Mouse (Mus musculus) forebrain, embryonic 12.5 days (tissue): ENCODE data around the gene Ddx17. TPM values are rescaled to one million over a fixed set of nuclear protein-coding genes. Genes with fewer than 3 reads are reported as not detected.

ENCODE experiments used
- ATAC-seq: fragments of 200-750 bp; cut with Nextera tagmentation; 2 replicates; pipeline ENCODE4 v1.8.0; 2017; ENCODE audit warnings: moderate TSS enrichment; ENCODE audit not compliant: low FRiP score
- H3K27ac ChIP-seq: fragments of 300-500 bp; sonication (generic); 2 replicates; pipeline ENCODE4 v1.5.1; 2016; ENCODE audit warnings: mild to moderate bottlenecking
- H3K27me3 ChIP-seq: fragments of 300-500 bp; sonication (generic); 2 replicates; pipeline ENCODE4 v1.6.1; 2016; ENCODE audit warnings: mild to moderate bottlenecking
- H3K36me3 ChIP-seq: fragments of 300-500 bp; sonication (generic); replicated peaks from 2 replicates; pipeline ENCODE4 v1.6.1; 2016; ENCODE audit warnings: mild to moderate bottlenecking
- H3K4me1 ChIP-seq: fragments of 300-500 bp; sonication (generic); 2 replicates; pipeline ENCODE4 v1.6.1; 2016
- H3K4me2 ChIP-seq: fragments of 300-500 bp; sonication (generic); 2 replicates; pipeline ENCODE4 v1.6.1; 2016; ENCODE audit warnings: mild to moderate bottlenecking, moderate library complexity
- H3K4me3 ChIP-seq: fragments of 300-500 bp; sonication (generic); replicated peaks from 2 replicates; pipeline ENCODE4 v1.5.1; 2016; ENCODE audit warnings: mild to moderate bottlenecking
- H3K9ac ChIP-seq: fragments of 300-500 bp; sonication (generic); 2 replicates; pipeline ENCODE4 v1.6.1; 2016; ENCODE audit warnings: mild to moderate bottlenecking
- H3K9me3 ChIP-seq: fragments of 300-500 bp; sonication (generic); 2 replicates; pipeline ENCODE4 v1.6.1; 2016
- WGBS: fragments of 180-500 bp; shearing (Covaris S2); methylation state at CpG from one replicate; pipeline ENCODE4 v1.1.7; 2016; 5-methylcytosine and 5-hydroxymethylcytosine counted together
- polyA plus RNA-seq: library from polyadenylated mRNA; unstranded; fragments of >200 nt; fragmentation: Nextera tagmentation; extraction: Ambion mirVana; gene quantifications from 2 replicates; pipeline ENCODE4 v1.2.1, GENCODE M21; 2016

The Ddx17 gene
- polyA plus RNA-seq, 1 experiment from 2014 or later, result 76.2 TPM

DNA sequence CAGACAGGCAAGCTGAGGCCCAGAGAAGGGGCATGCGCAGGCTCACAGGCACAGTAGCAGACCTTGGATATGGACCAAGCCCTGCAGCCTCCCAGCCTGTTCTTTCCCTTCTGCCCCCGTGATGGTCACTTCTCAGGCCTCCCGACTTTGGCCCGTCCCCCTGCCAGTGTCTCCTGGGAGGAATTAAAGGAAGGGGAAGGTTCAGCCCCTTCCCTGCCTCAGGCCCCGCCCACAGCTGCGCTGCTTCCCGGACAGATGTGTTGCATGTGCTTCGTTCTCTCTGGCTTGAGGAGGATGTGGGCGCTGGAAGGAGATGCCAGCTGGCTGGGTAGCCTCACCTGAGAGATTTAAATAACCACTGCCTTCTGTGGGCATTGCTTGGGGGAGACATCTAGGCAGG lies 32.6 kb downstream of the Ddx17 start:
- Histone ChIP-seq H3K4me1 (peaks cover 35% of the 10 kb centered on the region), H3K4me3 (no peak overlapping the region), H3K9me3 (no peaks in the 10 kb centered on the region), H3K27ac (no peak overlapping the region), H3K36me3 (no peaks in the 10 kb centered on the region), H3K9ac (no peak overlapping the region), H3K4me2 (no peak overlapping the region), H3K27me3 (peaks cover 99% of the 10 kb centered on the region)
- ATAC-seq, result no peak
- WGBS, result 8% methylated on average over 9 of the region's 9 CpGs

DNA sequence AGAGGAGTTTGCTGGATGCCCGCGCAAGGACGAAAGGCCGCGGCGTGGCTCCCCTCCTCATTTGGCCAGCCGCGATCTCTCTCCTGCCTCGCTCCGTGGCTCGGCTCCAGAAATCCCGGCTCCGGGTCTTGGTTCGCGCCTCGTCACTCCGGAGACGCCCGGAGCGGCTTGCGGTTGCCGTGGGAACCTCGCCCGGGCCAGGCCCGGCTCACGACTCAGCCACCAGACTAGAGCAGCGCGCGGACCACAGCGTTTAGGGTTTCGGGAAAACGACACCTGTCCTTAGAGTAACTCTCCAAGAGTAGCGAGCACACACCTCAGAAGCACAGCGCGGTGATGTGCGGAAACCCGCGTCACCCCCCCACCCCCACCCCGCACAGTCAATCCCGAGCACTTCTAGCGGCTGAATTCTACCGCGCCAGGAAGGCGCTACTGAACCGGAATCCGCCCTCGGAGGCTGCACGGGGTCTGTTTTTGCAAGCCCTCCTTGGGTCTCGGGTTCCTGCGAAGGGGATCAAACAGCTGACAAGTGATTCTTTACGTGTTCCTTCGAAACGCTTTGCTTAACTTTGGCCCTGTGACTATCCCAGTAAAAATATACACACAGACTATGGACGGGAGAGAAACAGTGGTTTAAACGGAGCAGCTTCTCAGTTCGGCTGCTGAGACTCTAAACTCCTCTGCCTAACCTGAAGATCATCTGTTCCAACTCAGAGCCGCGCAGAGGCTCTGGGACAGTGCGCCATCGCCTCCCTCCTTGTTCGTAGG lies 34.8 kb downstream of the Ddx17 start:
- H3K4me2 ChIP-seq, result peak overlapping the region; percentile 79
- H3K27ac ChIP-seq, result no peak overlapping the region
- peak overlapping the region; percentile 44 for H3K4me3 ChIP-seq
- H3K4me1 ChIP-seq, result peaks cover 38% of the 10 kb centered on the region
- peak overlapping the region; percentile 48 for H3K9ac ChIP-seq
- peak; percentile 88 for ATAC-seq
- no peaks in the 10 kb centered on the region for H3K36me3 ChIP-seq
- WGBS, result under 1% methylated on average over 61 of the region's 61 CpGs
- H3K9me3 ChIP-seq, result no peaks in the 10 kb centered on the region
- H3K27me3 ChIP-seq, result peaks cover 99% of the 10 kb centered on the region

DNA sequence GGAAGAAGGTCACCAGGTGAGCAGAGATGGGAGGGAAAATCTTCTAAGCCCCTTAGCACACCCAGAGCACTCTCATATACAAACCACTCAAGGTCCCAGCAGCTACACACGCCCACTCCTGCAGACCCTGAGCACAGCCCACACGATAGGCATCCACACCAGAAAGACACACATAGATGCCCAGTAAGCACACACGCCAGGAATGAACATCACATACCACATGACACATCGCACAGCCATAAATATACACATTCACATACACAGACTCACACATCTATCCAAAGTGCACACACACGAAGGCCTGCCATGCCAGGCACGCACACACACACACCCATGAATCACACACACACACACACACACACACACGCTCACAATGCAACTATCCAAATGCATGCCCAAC lies 36.1 kb downstream of the Ddx17 start:
- Histone ChIP-seq H3K4me2 (no peak overlapping the region), H3K4me1 (peaks cover 36% of the 10 kb centered on the region), H3K36me3 (no peaks in the 10 kb centered on the region), H3K9me3 (no peaks in the 10 kb centered on the region), H3K4me3 (no peak overlapping the region), H3K27ac (no peak overlapping the region), H3K27me3 (peaks cover 98% of the 10 kb centered on the region), H3K9ac (no peak overlapping the region)
- ATAC-seq, result no peak
- WGBS, result 78% methylated on average over 7 of the region's 7 CpGs

DNA sequence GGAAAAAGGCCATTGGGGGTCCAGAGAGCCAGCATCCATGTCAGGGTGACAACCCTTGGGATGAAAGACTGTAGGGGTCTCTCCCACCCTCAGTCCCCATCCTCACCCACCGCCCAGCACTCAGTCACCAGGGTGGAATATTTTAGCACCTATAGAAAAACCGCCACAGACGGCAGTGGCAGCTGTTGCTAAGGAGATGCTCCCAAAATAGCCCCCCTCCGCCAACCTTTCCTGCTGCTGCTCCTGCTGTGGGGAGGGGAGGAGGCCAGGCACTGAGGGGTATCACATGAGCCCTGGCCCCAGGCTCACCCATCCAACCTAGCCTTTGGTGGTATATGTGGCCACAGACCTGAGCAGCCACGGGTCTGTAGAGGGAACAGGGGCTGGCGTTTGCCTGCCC lies 36.5 kb downstream of the Ddx17 start:
- Histone ChIP-seq H3K36me3 (no peaks in the 10 kb centered on the region), H3K4me1 (peaks cover 40% of the 10 kb centered on the region), H3K4me3 (no peak overlapping the region), H3K4me2 (no peak overlapping the region), H3K9ac (no peak overlapping the region), H3K27me3 (peaks cover 98% of the 10 kb centered on the region), H3K27ac (no peak overlapping the region), H3K9me3 (no peaks in the 10 kb centered on the region)
- no peak for ATAC-seq
- 34% methylated on average over 6 of the region's 6 CpGs for WGBS

DNA sequence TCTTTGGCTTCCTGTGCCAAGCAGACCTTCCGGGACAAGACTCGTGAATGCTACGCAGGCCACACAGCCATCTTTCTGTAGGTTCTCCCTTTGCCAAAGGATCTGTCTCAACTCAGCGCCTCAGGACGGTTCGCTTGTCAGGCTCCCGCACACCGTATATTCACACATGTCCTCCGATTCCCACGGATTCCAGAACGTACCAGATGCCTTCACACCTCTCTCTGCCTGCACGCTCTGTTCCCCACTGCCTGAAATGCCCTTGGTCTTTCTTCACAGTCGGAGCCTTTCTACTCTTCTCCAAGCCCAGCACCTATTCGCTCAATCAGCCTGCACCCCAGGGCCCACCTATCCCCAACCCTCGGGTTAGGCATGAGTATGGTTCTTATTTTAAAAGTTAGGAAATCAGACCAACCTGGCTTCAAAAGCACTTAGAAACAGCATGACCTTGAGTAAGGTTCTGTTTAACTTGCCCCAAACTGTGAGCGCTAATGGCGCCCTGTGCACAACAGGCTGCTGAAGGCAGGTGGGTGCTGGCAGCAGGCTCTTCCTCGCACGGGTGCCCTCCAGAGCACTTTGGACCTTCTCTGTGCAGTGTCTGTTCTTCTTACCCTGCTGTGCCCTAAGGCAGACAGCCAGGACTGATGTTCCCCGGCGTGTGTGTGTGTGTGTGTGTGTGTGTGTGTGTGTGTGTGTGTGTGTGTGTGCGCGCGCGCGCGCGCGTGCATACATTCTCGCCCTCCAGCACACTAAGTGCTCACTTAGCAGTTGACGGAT lies 39.3 kb downstream of the Ddx17 start:
- H3K9me3 ChIP-seq, result no peaks in the 10 kb centered on the region
- H3K4me2 ChIP-seq, result no peak overlapping the region
- H3K9ac ChIP-seq, result no peak overlapping the region
- no peak for ATAC-seq
- H3K27me3 ChIP-seq, result peaks cover 98% of the 10 kb centered on the region
- no peak overlapping the region for H3K27ac ChIP-seq
- peaks cover 43% of the 10 kb centered on the region for H3K4me1 ChIP-seq
- WGBS, result 54% methylated on average over 31 of the region's 31 CpGs
- no peaks in the 10 kb centered on the region for H3K36me3 ChIP-seq
- no peak overlapping the region for H3K4me3 ChIP-seq

DNA sequence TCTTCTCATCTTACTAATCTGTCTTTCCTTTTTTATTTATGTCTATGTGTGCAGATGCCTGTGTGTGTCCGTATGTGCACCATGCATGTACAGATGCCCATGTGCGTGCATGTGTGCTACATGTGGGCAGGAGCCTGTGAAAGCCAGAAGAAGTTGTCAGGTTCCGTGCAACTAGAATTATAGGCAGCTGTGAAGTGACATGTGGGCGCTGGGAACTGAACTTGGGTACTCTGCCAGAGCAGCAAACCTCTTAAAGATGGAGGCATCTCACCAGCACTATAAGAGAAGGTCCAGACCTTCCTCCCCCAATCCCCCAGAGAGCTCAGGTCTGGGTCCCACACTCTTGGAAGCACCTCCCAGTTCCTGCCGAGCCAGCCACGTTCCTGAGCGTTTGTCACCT lies 40.1 kb downstream of the Ddx17 start:
- no peak overlapping the region for H3K9ac ChIP-seq
- no peaks in the 10 kb centered on the region for H3K9me3 ChIP-seq
- peaks cover 36% of the 10 kb centered on the region for H3K4me1 ChIP-seq
- 33% methylated on average over 7 of the region's 7 CpGs for WGBS
- peak overlapping the region; percentile 100 for H3K4me2 ChIP-seq
- no peak overlapping the region for H3K4me3 ChIP-seq
- peaks cover 98% of the 10 kb centered on the region for H3K27me3 ChIP-seq
- no peak overlapping the region for H3K27ac ChIP-seq
- ATAC-seq, result 0 out of 2 replicates have a peak, but pooled peaks have one; percentile 4
- H3K36me3 ChIP-seq, result no peaks in the 10 kb centered on the region

DNA sequence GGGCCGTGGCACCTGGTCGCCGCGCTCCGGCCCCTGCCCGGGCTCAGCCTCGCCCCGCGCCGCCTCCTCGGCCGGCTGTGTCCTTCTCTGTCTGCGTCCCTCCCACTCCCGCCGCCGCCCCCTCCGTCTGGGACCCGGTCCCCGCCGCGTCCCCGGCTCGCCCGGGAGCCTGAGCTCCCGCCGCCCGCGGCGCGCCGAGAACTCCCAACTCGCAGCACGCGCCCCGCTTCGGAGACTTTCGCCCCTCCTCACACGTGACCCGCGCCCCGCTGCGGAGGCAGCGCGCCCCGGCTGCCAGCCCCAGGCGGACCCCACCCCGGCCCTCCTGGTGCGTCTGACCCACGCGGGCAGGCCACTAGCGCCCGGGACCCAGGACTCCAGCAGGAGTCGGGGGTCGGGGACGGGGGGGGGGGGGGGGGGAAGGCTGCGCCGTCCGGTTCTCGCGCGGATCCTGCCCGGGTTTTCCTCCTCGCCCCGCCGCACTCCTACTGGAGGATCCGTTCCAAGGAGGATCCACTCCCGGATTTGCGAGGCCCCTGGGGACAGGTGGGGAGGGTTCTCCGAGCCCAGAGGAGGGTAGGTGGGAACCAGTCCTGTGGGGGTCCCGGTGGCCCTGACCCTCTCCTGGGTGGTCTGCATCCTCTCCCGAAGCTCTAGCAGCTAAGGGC lies 40.8 kb downstream of the Ddx17 start:
- peak; percentile 74 for ATAC-seq
- H3K36me3 ChIP-seq, result no peaks in the 10 kb centered on the region
- H3K27me3 ChIP-seq, result peaks cover 96% of the 10 kb centered on the region
- 2% methylated on average over 36 of the region's 71 CpGs for WGBS
- no peak overlapping the region for H3K27ac ChIP-seq
- H3K9ac ChIP-seq, result peak overlapping the region; percentile 57
- H3K4me1 ChIP-seq, result peaks cover 32% of the 10 kb centered on the region
- no peaks in the 10 kb centered on the region for H3K9me3 ChIP-seq
- peak overlapping the region; percentile 56 for H3K4me3 ChIP-seq
- H3K4me2 ChIP-seq, result peak overlapping the region; percentile 100

DNA sequence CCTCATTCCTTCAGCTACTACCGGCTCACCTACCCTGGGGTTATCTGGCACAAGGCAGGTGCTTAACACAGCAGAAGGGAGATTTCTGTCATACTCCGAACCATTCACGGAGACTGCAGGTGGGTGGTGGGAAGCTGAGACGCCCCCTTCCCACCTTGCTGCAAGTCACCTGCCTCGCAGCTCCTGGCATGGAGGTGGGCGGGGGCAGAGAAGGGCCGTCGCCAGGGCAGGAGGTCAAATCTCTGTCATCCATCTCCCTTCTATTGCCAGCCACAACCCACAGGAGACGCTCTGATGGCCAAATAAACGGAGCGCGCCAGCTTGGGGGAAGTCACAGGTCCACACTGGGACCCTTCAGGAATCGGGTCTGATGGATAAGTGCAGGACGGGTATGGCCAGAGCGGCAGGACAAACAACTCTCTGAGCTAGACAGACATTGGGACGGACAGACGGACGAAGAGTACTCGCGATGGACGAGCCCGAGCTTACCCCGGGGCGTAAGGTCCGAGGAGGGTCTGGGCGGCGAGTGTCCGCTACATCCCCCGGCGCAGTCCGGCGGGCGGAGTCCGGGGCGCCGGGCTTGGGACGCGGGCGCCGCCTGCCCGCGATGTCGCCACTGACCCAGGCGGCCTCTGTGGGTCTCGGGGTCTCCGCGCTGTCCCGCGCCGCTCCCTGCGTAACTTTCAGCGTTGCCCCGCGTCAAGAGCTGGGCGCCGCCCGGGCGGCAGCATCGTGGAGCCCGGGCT lies 41.7 kb downstream of the Ddx17 start, which contains the start of gene Kcnj4:
Gene Kcnj4 (minus strand): TSS at position 535 of the 746 bp plus-strand sequence.
- Histone ChIP-seq H3K9ac (peak within 1 kb of the TSS; percentile 57), H3K27me3 (peaks cover 89% of the 10 kb centered on the region), H3K4me3 (peak within 1 kb of the TSS; percentile 56), H3K36me3 (no peaks in the 10 kb centered on the region), H3K9me3 (no peaks in the 10 kb centered on the region), H3K4me2 (peak within 1 kb of the TSS; percentile 100), H3K27ac (no peak within 1 kb of the TSS), H3K4me1 (peaks cover 35% of the 10 kb centered on the region)
- no peak for ATAC-seq
- 1% methylated on average over 60 of the region's 60 CpGs for WGBS

DNA sequence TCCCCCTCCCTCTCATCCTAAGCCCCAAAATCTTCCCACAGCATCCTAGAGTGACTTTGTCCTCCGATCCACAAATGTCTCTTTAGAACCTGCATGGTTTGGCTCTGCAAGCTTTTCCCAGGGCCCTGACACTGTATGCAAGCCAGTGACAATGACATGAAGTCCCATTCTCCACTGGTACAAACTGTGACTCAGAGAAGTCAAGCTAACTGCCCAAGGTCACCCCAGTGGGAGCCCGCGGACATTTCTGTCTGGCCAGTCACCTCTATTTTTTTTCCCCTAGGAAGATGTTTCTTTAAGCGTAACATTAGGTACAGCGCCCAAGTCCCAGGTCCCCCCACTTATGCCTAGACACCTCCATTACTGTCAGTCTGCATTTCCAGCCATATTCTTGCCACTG lies 43.1 kb downstream of the Ddx17 start:
- no peak for ATAC-seq
- WGBS, result 77% methylated on average over 5 of the region's 5 CpGs
- peaks cover 34% of the 10 kb centered on the region for H3K4me1 ChIP-seq

DNA sequence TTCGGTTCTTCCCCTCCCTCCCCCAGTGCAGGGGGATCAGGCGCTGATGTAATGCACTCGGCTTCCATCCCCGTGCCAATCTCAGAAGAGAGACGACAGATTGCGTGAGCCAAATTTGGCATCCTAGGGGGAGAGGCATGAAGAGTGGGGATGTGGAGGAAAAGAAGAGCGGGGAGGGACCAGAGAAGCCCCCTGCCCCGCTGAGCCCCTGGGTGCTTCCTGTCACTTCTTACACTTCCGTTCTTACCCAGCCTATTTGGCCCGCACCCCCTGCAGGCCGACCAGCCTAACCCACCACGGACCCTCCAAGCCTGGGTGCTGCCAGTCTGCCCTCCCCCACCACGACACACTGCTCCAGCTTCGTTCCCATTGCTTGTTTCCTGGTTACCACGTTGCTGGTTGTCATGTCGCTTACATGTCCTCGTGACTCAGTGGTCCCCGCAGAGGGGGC lies 43.6 kb downstream of the Ddx17 start:
- Histone ChIP-seq H3K4me1 (peaks cover 34% of the 10 kb centered on the region), H3K27me3 (peaks cover 84% of the 10 kb centered on the region), H3K36me3 (no peaks in the 10 kb centered on the region), H3K4me3 (no peak overlapping the region), H3K27ac (no peak overlapping the region), H3K9me3 (no peaks in the 10 kb centered on the region), H3K4me2 (no peak overlapping the region), H3K9ac (no peak overlapping the region)
- ATAC-seq, result no peak
- 20% methylated on average over 18 of the region's 18 CpGs for WGBS

More for the DNA sequence above, 43.1 kb downstream of the Ddx17 start:
- H3K27me3 ChIP-seq, result peaks cover 87% of the 10 kb centered on the region
- no peaks in the 10 kb centered on the region for H3K9me3 ChIP-seq
- no peak overlapping the region for H3K27ac ChIP-seq
- H3K4me2 ChIP-seq, result no peak overlapping the region
- H3K4me3 ChIP-seq, result no peak overlapping the region
- H3K9ac ChIP-seq, result no peak overlapping the region
- H3K36me3 ChIP-seq, result no peaks in the 10 kb centered on the region

DNA sequence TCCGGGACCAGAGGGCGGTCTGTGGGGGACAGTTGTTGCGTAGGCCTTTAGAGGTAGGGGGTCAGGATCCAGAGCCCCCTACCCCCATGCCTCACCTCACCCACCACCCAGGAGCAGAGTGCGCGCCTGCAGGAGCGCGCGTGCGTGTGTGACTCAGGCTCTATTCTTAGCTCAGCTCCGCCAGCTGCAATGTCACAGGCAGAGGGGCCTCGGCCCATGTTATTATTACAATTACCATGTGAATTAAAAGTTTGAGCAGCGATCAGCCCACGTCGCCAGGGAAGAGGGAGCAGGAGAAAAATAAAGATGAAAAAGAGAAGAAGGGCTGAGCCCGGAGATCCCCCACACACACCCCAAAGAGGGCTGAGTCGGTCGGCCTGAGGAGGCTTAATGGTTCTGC lies 46.4 kb downstream of the Ddx17 start:
- no peak overlapping the region for H3K27ac ChIP-seq
- no peak overlapping the region for H3K9ac ChIP-seq
- no peak overlapping the region for H3K4me2 ChIP-seq
- H3K9me3 ChIP-seq, result no peaks in the 10 kb centered on the region
- peaks cover 57% of the 10 kb centered on the region for H3K27me3 ChIP-seq
- peaks cover 12% of the 10 kb centered on the region for H3K4me1 ChIP-seq
- H3K36me3 ChIP-seq, result no peaks in the 10 kb centered on the region
- no peak overlapping the region for H3K4me3 ChIP-seq
- no peak for ATAC-seq
- 67% methylated on average over 17 of the region's 17 CpGs for WGBS

DNA sequence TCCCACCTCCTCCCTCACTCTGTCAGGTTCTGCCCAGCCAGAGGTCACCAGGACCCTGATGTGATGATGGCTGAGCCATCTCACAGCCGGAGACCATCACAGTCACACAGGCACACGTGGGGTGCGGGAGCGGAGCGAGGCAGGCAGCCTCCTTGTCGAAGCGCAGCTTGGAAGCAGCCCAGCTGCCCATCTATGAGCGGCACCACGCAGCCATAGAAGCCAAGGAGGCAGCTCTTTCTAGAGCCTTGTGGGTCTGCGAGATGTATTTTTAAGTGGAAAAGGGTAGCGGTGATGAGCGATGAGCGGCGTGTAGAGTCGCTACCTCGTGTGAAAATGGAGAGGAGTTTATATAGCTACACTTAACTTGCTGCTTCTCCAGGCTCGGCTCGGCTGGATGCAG lies 53.0 kb downstream of the Ddx17 start:
- no peak overlapping the region for H3K9ac ChIP-seq
- no peaks in the 10 kb centered on the region for H3K36me3 ChIP-seq
- H3K4me2 ChIP-seq, result no peak overlapping the region
- H3K27ac ChIP-seq, result no peak overlapping the region
- 60% methylated on average over 18 of the region's 18 CpGs for WGBS
- no peak overlapping the region for H3K4me3 ChIP-seq
- no peak for ATAC-seq
- H3K27me3 ChIP-seq, result peaks cover 35% of the 10 kb centered on the region
- H3K4me1 ChIP-seq, result no peaks in the 10 kb centered on the region
- no peaks in the 10 kb centered on the region for H3K9me3 ChIP-seq
